Mouse (Mus musculus) heart, embryonic 12.5 days (tissue): ENCODE data around the gene Mgll. TPM values are rescaled to one million over a fixed set of nuclear protein-coding genes. Genes with fewer than 3 reads are reported as not detected.

ENCODE experiments used
- polyA plus RNA-seq: library from polyadenylated mRNA; unstranded; fragments of >200 nt; fragmentation: Nextera tagmentation; extraction: Ambion mirVana; gene quantifications from 2 replicates; pipeline ENCODE4 v1.2.1, GENCODE M21; 2016

Mgll gene
- polyA plus RNA-seq, 1 experiment from 2014 or later, result 9.2 TPM

Other genes starting within 250 kb of the Mgll start
- gene Sec61a1, start 205.5 kb upstream of the Mgll start, polyA plus RNA-seq, result 206 and 209 TPM in 2 replicates
- gene Kbtbd12, start 86.5 kb upstream of the Mgll start, polyA plus RNA-seq, result 11.3 and 13.6 TPM in 2 replicates
- 22.0 and 24.2 TPM in 2 replicates for gene Abtb1, start 117.6 kb downstream of the Mgll start, polyA plus RNA-seq
- gene Podxl2, start 150.6 kb downstream of the Mgll start, polyA plus RNA-seq, result 44.0 and 50.8 TPM in 2 replicates
- gene Mcm2, start 174.4 kb downstream of the Mgll start, polyA plus RNA-seq, result 130 TPM in 2 replicates
- 42.8 and 48.0 TPM in 2 replicates for gene Tpra1, start 177.8 kb downstream of the Mgll start, polyA plus RNA-seq